In the genomic region with DNA sequence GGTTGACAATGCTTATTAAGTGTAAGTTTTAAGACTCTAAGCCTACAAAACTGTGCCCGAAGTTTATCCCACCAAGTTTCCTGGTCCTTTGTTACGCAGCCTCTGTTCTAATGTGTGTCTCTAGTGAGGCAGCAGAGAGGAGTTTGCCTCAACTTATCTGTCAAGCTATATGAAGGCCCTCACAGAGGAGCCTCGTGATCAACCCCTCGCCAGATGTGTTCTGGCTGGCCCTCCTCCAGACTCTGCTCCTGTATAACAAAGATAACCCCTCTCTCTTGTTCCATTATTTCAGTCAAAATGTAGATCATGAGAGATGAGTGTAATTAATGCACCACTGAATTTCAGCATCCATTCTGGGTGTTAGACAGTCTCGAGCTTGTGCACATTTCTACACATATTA, we compare ENCODE assay signal across 23 mouse cellular contexts. TPM values are rescaled to one million over a fixed set of nuclear protein-coding genes. Genes with fewer than 3 reads are reported as not detected.
DNase-seq lines count a peak whose midpoint lies in the region; ATAC-seq lines count a peak whose summit lies in the region.
"Had no signal": no experiment of that assay in that cellular context is flagged by ENCODE, and none has a peak within 500 bp of the region (broad histone marks: within the 10 kb centered on the region; RNA-seq: fewer than 3 reads in every experiment).

No protein-coding gene starts in this region.

- peaks cover 34% of the 10 kb centered on the region for H3K4me1 ChIP-seq in liver, embryonic 15.5 days (replicated peaks)

- no peak for ATAC-seq in liver, embryonic 15.5 days (ENCODE audit: insufficient read depth)
- ATAC-seq in common myeloid progenitor, adult 5-6 weeks (replicated peaks; ENCODE audit: low read depth, poor library complexity, severe bottlenecking) = peak; percentile 29; the same call in 1 of the 2 replicates
- peak; percentile 81 for ATAC-seq in megakaryocyte-erythroid progenitor cell, adult 5-6 weeks (replicated peaks; ENCODE audit: low FRiP score, low TSS enrichment, poor library complexity, severe bottlenecking)
- ATAC-seq: forebrain, embryonic 13.5 days; inflammation-experienced regulatory T-cells, adult 6 months had no signal

- no peak overlapping the region for H3K27ac ChIP-seq in liver, embryonic 15.5 days (replicated peaks)
- H3K27ac ChIP-seq: embryonic facial prominence, embryonic 10.5 days; forebrain, embryonic 13.5 days; hindbrain, embryonic 14.5 days had no signal

- no peaks in the 10 kb centered on the region for H3K9me3 ChIP-seq in liver, embryonic 15.5 days (replicated peaks)
- H3K9me3 ChIP-seq: embryonic facial prominence, embryonic 10.5 days; forebrain, embryonic 13.5 days had no signal

- 33% methylated on average over 5 of the region's 5 CpGs for WGBS in liver, embryonic 15.5 days (ENCODE audit: insufficient replicate concordance)

- peaks cover 30% of the 10 kb centered on the region for H3K27me3 ChIP-seq in liver, embryonic 15.5 days

- H3K4me2 ChIP-seq in liver, embryonic 15.5 days = peak overlapping the region; percentile 16; the same call in 1 of the 2 replicates
- H3K4me2 ChIP-seq: forebrain, embryonic 13.5 days; hindbrain, embryonic 14.5 days had no signal

- DNase-seq in liver = no peak
- DNase-seq in left cerebral cortex, postnatal 10 days (ENCODE audit: extremely low spot score in 1 of 2, low spot score in 2 of 2) = no peak
- DNase-seq in yolk sac, embryonic 10.5 days (ENCODE audit: low spot score) = no peak
- DNase-seq in layer of hippocampus, postnatal 36 days = no peak
- DNase-seq: adrenal gland, adult 2 months; cerebellum, adult 2 months; cerebellum, postnatal 25 days; gastrocnemius, postnatal 36 days; heart, postnatal 4 days; kidney, adult 18-20 months; lung, adult 18-20 months; lung, postnatal 14 days; midbrain, embryonic 14.5 days; thymus, adult 18-20 months; thymus, postnatal 4 days had no signal

- H3K4me3 ChIP-seq in liver, embryonic 15.5 days (replicated peaks) = no peak overlapping the region
- H3K4me3 ChIP-seq: embryonic facial prominence, embryonic 10.5 days; forebrain, embryonic 13.5 days; megakaryocyte, embryonic 14.5 days had no signal

- intact Hi-C loops in left cerebral cortex, postnatal 10 days (cut with DNase I) = loop anchor here (5.0 kb wide), 1 partner anchor 82 kb away; a partner anchor contains a TSS

- H3K9ac ChIP-seq in liver, embryonic 15.5 days = no peak overlapping the region
- H3K9ac ChIP-seq: forebrain, embryonic 13.5 days; hindbrain, embryonic 14.5 days had no signal

- H3K36me3 ChIP-seq in liver, embryonic 15.5 days (replicated peaks) = no peaks in the 10 kb centered on the region
- H3K36me3 ChIP-seq: embryonic facial prominence, embryonic 10.5 days had no signal

RNA-seq across cellular contexts. Expression of a gene that starts 1.7 kb away (rescaled TPM):
- 1.2 and 1.4 TPM in 2 replicates for polyA plus RNA-seq in liver, embryonic 15.5 days (2015; fragmentation: Nextera tagmentation; extraction: Ambion mirVana)
- 0.39 and 1.8 TPM in 2 replicates for total RNA-seq in common myeloid progenitor, adult 5-6 weeks (2017)
- 2.0 and 2.1 TPM in 2 replicates for total RNA-seq in megakaryocyte-erythroid progenitor cell, adult 5-6 weeks (2014; fragmentation: Nextera tagmentation)
- total RNA-seq in megakaryocyte-erythroid progenitor cell, adult 5-6 weeks (2017) = 0.57 and 1.9 TPM in 2 replicates
- total RNA-seq in left cerebral cortex, postnatal 10 days (2021) = 100 to 1,000 TPM; 146 to 177 TPM
- total RNA-seq in layer of hippocampus, postnatal 36 days (2021) = 100 to 1,000 TPM; 144 to 156 TPM

Comparison
In these comparisons a context has a peak if more than half of its experiments do, and no peak if none do; other contexts are left out.
1. RNA of a gene that starts 1.7 kb away (total RNA-seq): 146 to 177 TPM in left cerebral cortex, postnatal 10 days and 144 to 156 TPM in layer of hippocampus, postnatal 36 days; 0.57 to 2.1 TPM in megakaryocyte-erythroid progenitor cell, adult 5-6 weeks and 0.39 to 1.8 TPM in common myeloid progenitor, adult 5-6 weeks; every median in the first group is over 10 times any median in the second.